Mouse (Mus musculus): ENCODE measurements around the gene Sema3b.

GRCm38 (mm10) chr9:107631311-107631826, 22.3 kb upstream of the Sema3b start:
- no peak for TF ChIP-seq CTCF (IDR thresholded peaks at IDR 0.05; ENCODE audit: low read depth, low read length)
- TF ChIP-seq POLR2A (IDR thresholded peaks at IDR 0.05; ENCODE audit: borderline replicate concordance, low read depth, low read length): no peak
